ENCODE assay signal across 8 mouse cellular contexts in the genomic region with DNA sequence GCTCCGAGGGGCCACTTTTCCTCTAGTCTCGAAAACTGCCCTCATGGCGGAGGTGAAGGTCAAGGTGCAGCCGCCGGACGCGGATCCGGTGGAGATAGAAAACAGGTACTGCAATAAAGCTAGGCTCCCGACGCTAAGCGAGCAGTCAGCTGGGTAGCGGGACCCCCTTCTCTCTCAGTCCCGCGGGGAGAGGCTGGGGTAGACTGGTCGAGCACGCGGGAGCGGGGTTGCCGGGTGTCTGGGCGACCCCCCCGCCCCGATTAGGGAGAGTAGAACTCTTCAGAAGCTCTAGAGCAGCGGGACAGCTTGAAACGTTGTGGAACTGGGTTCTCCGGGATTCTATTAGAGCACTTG. TPM values are rescaled to one million over a fixed set of nuclear protein-coding genes. Genes with fewer than 3 reads are reported as not detected.
DNase-seq lines count a peak whose midpoint lies in the region; ATAC-seq and TF ChIP-seq lines count a peak whose summit lies in the region.

No protein-coding gene starts in this region.

- H3K27me3 ChIP-seq in forebrain, embryonic 15.5 days, result 0 out of 2 replicates have a peak, but pooled peaks cover 4% of the 10 kb centered on the region
- peaks cover 10% of the 10 kb centered on the region for H3K27me3 ChIP-seq in liver, embryonic 16.5 days (ENCODE audit: control insufficient read depth, insufficient read depth, low read depth, low read length)

- H3K4me2 ChIP-seq in forebrain, embryonic 15.5 days (replicated peaks), result peak overlapping the region; percentile 80
- H3K4me2 ChIP-seq in liver, embryonic 16.5 days (ENCODE audit: low read depth, low read length), result peak overlapping the region; percentile 96

- DNase-seq in gastrocnemius, adult 2 months, result no peak
- no peak for DNase-seq in gastrocnemius, postnatal 4 days (ENCODE audit: low spot score in 2 of 2)
- no peak for DNase-seq in ovary, postnatal 10 days (ENCODE audit: low spot score)
- no peak for DNase-seq in urinary bladder, postnatal 14 days (ENCODE audit: low spot score)
- no peak for DNase-seq in urinary bladder, postnatal 4 days (ENCODE audit: low spot score in 2 of 2)

- H3K27ac ChIP-seq in gastrocnemius, adult 2 months, result peak overlapping the region; percentile 99
- H3K27ac ChIP-seq in forebrain, embryonic 15.5 days (replicated peaks), result peak overlapping the region; percentile 91
- peak overlapping the region; percentile 86 for H3K27ac ChIP-seq in liver, embryonic 16.5 days (ENCODE audit: low read length)

- H3K9me3 ChIP-seq in forebrain, embryonic 15.5 days, result no peaks in the 10 kb centered on the region
- H3K9me3 ChIP-seq in liver, embryonic 16.5 days (replicated peaks; ENCODE audit: control insufficient read depth, low read length), result no peaks in the 10 kb centered on the region

- peak; percentile 16 for ATAC-seq in CD4-positive, CD25-positive, alpha-beta regulatory T cell, adult 4 months
- peak; percentile 63 for ATAC-seq in forebrain, embryonic 15.5 days (replicated peaks)
- ATAC-seq in liver, embryonic 16.5 days (ENCODE audit: low read depth), result peak; percentile 11

- WGBS in forebrain, embryonic 15.5 days, result 0% methylated on average over 25 of the region's 25 CpGs
- 0% methylated on average over 25 of the region's 25 CpGs for WGBS in liver, embryonic 16.5 days (ENCODE audit: insufficient replicate concordance)

- TF ChIP-seq CTCF in gastrocnemius, adult 2 months (IDR thresholded peaks at IDR 0.05), result no peak

- intact Hi-C loops in gastrocnemius, adult 2 months (cut with DNase I), result loop anchor here (1.0 to 10.0 kb wide), 3 partner anchors 29 to 153 kb away; partner anchors contain the start of genes Sec23b and Smim26

- peaks cover 16% of the 10 kb centered on the region for H3K4me1 ChIP-seq in forebrain, embryonic 15.5 days
- peaks cover 14% of the 10 kb centered on the region for H3K4me1 ChIP-seq in liver, embryonic 16.5 days (ENCODE audit: control insufficient read depth, low read depth, low read length)

- H3K36me3 ChIP-seq in forebrain, embryonic 15.5 days, result peaks cover 10% of the 10 kb centered on the region
- H3K36me3 ChIP-seq in liver, embryonic 16.5 days (ENCODE audit: control insufficient read depth, insufficient read depth), result peaks cover 3% of the 10 kb centered on the region

- peak overlapping the region; percentile 86 for H3K4me3 ChIP-seq in gastrocnemius, adult 2 months
- peak overlapping the region; percentile 65 for H3K4me3 ChIP-seq in forebrain, embryonic 15.5 days
- peak overlapping the region; percentile 81 for H3K4me3 ChIP-seq in liver, embryonic 16.5 days (ENCODE audit: low read depth, low read length)

- peak overlapping the region; percentile 70 for H3K9ac ChIP-seq in forebrain, embryonic 15.5 days (replicated peaks)
- H3K9ac ChIP-seq in liver, embryonic 16.5 days (ENCODE audit: low read depth, low read length), result peak overlapping the region; percentile 84

RNA-seq across cellular contexts. Expression of gene Polr3f, which starts 0.3 kb away (rescaled TPM):
- 10 to 100 TPM in 1 of 2 experiments, 1 to 10 TPM in 1; 8.6 to 10.4 TPM for total RNA-seq in gastrocnemius, adult 2 months (2021)
- 10 to 100 TPM; 18.2 to 20.8 TPM for total RNA-seq in gastrocnemius, postnatal 4 days (2021)
- polyA plus RNA-seq in CD4-positive, CD25-positive, alpha-beta regulatory T cell, adult 4 months (2017; shearing (Covaris generic)), result 10 to 100 TPM; 22.8 to 25.4 TPM
- polyA plus RNA-seq in forebrain, embryonic 15.5 days (2015; fragmentation: Nextera tagmentation; extraction: Ambion mirVana), result 30.5 and 31.7 TPM in 2 replicates
- polyA plus RNA-seq in liver, embryonic 16.5 days (2015; fragmentation: Nextera tagmentation; extraction: Ambion mirVana), result 6.6 and 6.7 TPM in 2 replicates

RNA-seq across cellular contexts. Expression of gene Dzank1, which starts 0.6 kb away (rescaled TPM):
- total RNA-seq in gastrocnemius, adult 2 months (2021), result under 1 TPM; 0.22 to 0.87 TPM
- 1 to 10 TPM in 1 of 2 experiments, under 1 TPM in 1; 0.70 to 2.1 TPM for total RNA-seq in gastrocnemius, postnatal 4 days (2021)
- polyA plus RNA-seq in CD4-positive, CD25-positive, alpha-beta regulatory T cell, adult 4 months (2017; shearing (Covaris generic)), result under 1 TPM in 1 of 2 experiments, not detected in 1; 0.96 TPM
- polyA plus RNA-seq in forebrain, embryonic 15.5 days (2015; fragmentation: Nextera tagmentation; extraction: Ambion mirVana), result 4.5 and 5.2 TPM in 2 replicates
- 0.02 and 0.14 TPM in 2 replicates for polyA plus RNA-seq in liver, embryonic 16.5 days (2015; fragmentation: Nextera tagmentation; extraction: Ambion mirVana)

RNA-seq across cellular contexts. Expression of gene Rbbp9, which starts 22.9 kb away (rescaled TPM):
- total RNA-seq in gastrocnemius, adult 2 months (2021), result 1 to 10 TPM; 5.5 to 5.7 TPM
- total RNA-seq in gastrocnemius, postnatal 4 days (2021), result 10 to 100 TPM; 14.2 to 15.0 TPM
- polyA plus RNA-seq in CD4-positive, CD25-positive, alpha-beta regulatory T cell, adult 4 months (2017; shearing (Covaris generic)), result 1 to 10 TPM; 8.5 to 9.6 TPM
- polyA plus RNA-seq in forebrain, embryonic 15.5 days (2015; fragmentation: Nextera tagmentation; extraction: Ambion mirVana), result 58.9 and 59.3 TPM in 2 replicates
- 9.7 and 11.1 TPM in 2 replicates for polyA plus RNA-seq in liver, embryonic 16.5 days (2015; fragmentation: Nextera tagmentation; extraction: Ambion mirVana)

RNA-seq across cellular contexts. Expression of gene Sec23b, which starts 28.2 kb away (rescaled TPM):
- 10 to 100 TPM; 11.4 to 12.5 TPM for total RNA-seq in gastrocnemius, adult 2 months (2021)
- total RNA-seq in gastrocnemius, postnatal 4 days (2021), result 10 to 100 TPM; 24.3 to 31.2 TPM
- polyA plus RNA-seq in CD4-positive, CD25-positive, alpha-beta regulatory T cell, adult 4 months (2017; shearing (Covaris generic)), result 100 to 1,000 TPM in 1 of 2 experiments, 10 to 100 TPM in 1; 74.5 to 101 TPM
- 69.9 and 72.9 TPM in 2 replicates for polyA plus RNA-seq in forebrain, embryonic 15.5 days (2015; fragmentation: Nextera tagmentation; extraction: Ambion mirVana)
- polyA plus RNA-seq in liver, embryonic 16.5 days (2015; fragmentation: Nextera tagmentation; extraction: Ambion mirVana), result 44.0 and 46.2 TPM in 2 replicates

Comparison
In these comparisons a context has a peak if more than half of its experiments do, and no peak if none do; other contexts are left out.
1. ATAC-seq: peak in every context shown above with its lines; median percentile 63 in forebrain, embryonic 15.5 days; 16 in CD4-positive, CD25-positive, alpha-beta regulatory T cell, adult 4 months; 11 in liver, embryonic 16.5 days.